Mouse (Mus musculus): ENCODE data around the gene Btf3.

The Btf3 gene

GRCm38 (mm10) chr13:98316480-98317245, at the start of gene Btf3:
Btf3 (minus strand) TSS chr13:98317006.
- CTCF ChIA-PET, result interaction anchor here in 3 of 4 experiments (0.8 to 1.8 kb wide), 6 partner anchors 11 to 35 kb away, joined by 3 to 8 read pairs (median 4); no protein-coding TSS in a partner anchor

GRCm38 (mm10) chr13:98365766-98366421, 49.1 kb upstream of the Btf3 start:
- POLR2A ChIA-PET, result interaction anchor here in 2 of 4 experiments (0.6 to 1.1 kb wide), 2 partner anchors 12 to 325 kb away, joined by 3 read pairs; partner anchors contain the start of gene Foxd1 (in 1 of the 2)
- CTCF ChIA-PET, result no interaction called here

More at GRCm38 (mm10) chr13:98316480-98317245, at the start of gene Btf3:
- POLR2A ChIA-PET, result interaction anchor here (0.7 to 4.7 kb wide), 25 partner anchors 8 to 298 kb away, joined by 3 to 77 read pairs (median 4); partner anchors contain the start of gene Foxd1 (in 1 of the 4)

GRCm38 (mm10) chr13:98365081-98365480, 48.3 kb upstream of the Btf3 start:
- ChIA-PET POLR2A (interaction anchor here in 2 of 4 experiments (0.6 to 1.1 kb wide), 3 partner anchors 11 to 324 kb away, joined by 3 to 4 read pairs (median 3); partner anchors contain the start of gene Foxd1 (in 1 of the 2)), CTCF (no interaction called here)

GRCm38 (mm10) chr13:98363046-98363445, 46.2 kb upstream of the Btf3 start:
- CTCF ChIA-PET, result interaction anchor here in 2 of 4 experiments (0.6 to 0.9 kb wide), 2 partner anchors 11 to 14 kb away, joined by 3 to 5 read pairs; no protein-coding TSS in a partner anchor
- POLR2A ChIA-PET, result no interaction called here

GRCm38 (mm10) chr13:98361161-98361560, 44.4 kb upstream of the Btf3 start:
- ChIA-PET POLR2A (interaction anchor here in 1 of 4 experiments (1.2 to 1.6 kb wide), 2 partner anchors 10 to 226 kb away, joined by 3 to 4 read pairs; no protein-coding TSS in a partner anchor), CTCF (interaction anchor here in 1 of 4 experiments (1.0 to 1.1 kb wide), 2 partner anchors 10 to 62 kb away, joined by 3 to 4 read pairs; no protein-coding TSS in a partner anchor)

- CTCF ChIA-PET, result interaction anchor here in 2 of 4 experiments (0.5 to 1.1 kb wide), 3 partner anchors 9 to 462 kb away, joined by 3 to 4 read pairs (median 4); no protein-coding TSS in a partner anchor
- POLR2A ChIA-PET, result interaction anchor here in 3 of 4 experiments (0.5 to 1.6 kb wide), 4 partner anchors 9 to 1153 kb away, joined by 3 to 4 read pairs (median 4); no protein-coding TSS in a partner anchor
These were observed 43.6 kb upstream of the Btf3 start for GRCm38 (mm10) chr13:98360391-98360790.

- ChIA-PET CTCF (no interaction called here), POLR2A (interaction anchor here in 1 of 4 experiments (1.2 to 1.8 kb wide), 2 partner anchors 9 to 42 kb away, joined by 4 to 5 read pairs; partner anchors contain the start of gene Btf3)
These were observed 42.5 kb upstream of the Btf3 start for GRCm38 (mm10) chr13:98359337-98359736.

- CTCF ChIA-PET, result interaction anchor here in 1 of 4 experiments (1.0 kb wide), 1 partner anchor 230 kb away, joined by 3 read pairs; no protein-coding TSS in a partner anchor
- POLR2A ChIA-PET, result interaction anchor here in 1 of 4 experiments (0.5 to 1.8 kb wide), 5 partner anchors 10 to 161 kb away, joined by 3 to 5 read pairs (median 4); partner anchors contain the start of gene Btf3
These were observed 41.8 kb upstream of the Btf3 start for GRCm38 (mm10) chr13:98358424-98359181.

- ChIA-PET POLR2A (interaction anchor here in 2 of 4 experiments (0.5 to 1.8 kb wide), 6 partner anchors 10 to 162 kb away, joined by 3 to 5 read pairs (median 4); partner anchors contain the start of gene Btf3 (in 1 of the 2)), CTCF (interaction anchor here in 2 of 4 experiments (0.5 to 1.0 kb wide), 2 partner anchors 18 to 231 kb away, joined by 3 read pairs; no protein-coding TSS in a partner anchor)
These were observed 40.9 kb upstream of the Btf3 start for GRCm38 (mm10) chr13:98357433-98358423.

GRCm38 (mm10) chr13:98356973-98357425, 40.2 kb upstream of the Btf3 start:
- CTCF ChIA-PET, result no interaction called here
- POLR2A ChIA-PET, result interaction anchor here in 1 of 4 experiments (1.1 kb wide), 1 partner anchor 34 kb away, joined by 3 read pairs; no protein-coding TSS in a partner anchor

- POLR2A ChIA-PET, result interaction anchor here in 1 of 4 experiments (1.1 to 1.6 kb wide), 2 partner anchors 34 to 57 kb away, joined by 3 to 5 read pairs; no protein-coding TSS in a partner anchor
- CTCF ChIA-PET, result no interaction called here
These were observed 39.6 kb upstream of the Btf3 start for GRCm38 (mm10) chr13:98356176-98356972.

- POLR2A ChIA-PET, result interaction anchor here in 1 of 4 experiments (1.6 kb wide), 1 partner anchor 57 kb away, joined by 5 read pairs; no protein-coding TSS in a partner anchor
- CTCF ChIA-PET, result no interaction called here
These were observed 38.8 kb upstream of the Btf3 start for GRCm38 (mm10) chr13:98355559-98356111.

GRCm38 (mm10) chr13:98354871-98355558, 38.2 kb upstream of the Btf3 start:
- ChIA-PET POLR2A (interaction anchor here in 2 of 4 experiments (0.6 to 1.6 kb wide), 3 partner anchors 49 to 862 kb away, joined by 3 to 5 read pairs (median 5); no protein-coding TSS in a partner anchor), CTCF (no interaction called here)

GRCm38 (mm10) chr13:98354090-98354801, 37.4 kb upstream of the Btf3 start, which contains the start of gene Foxd1:
Foxd1 (plus strand) TSS chr13:98354242.
- CTCF ChIA-PET, result interaction anchor here in 2 of 4 experiments (0.6 kb wide), 4 partner anchors 66 to 314 kb away, joined by 3 to 6 read pairs (median 3); no protein-coding TSS in a partner anchor
- POLR2A ChIA-PET, result interaction anchor here (0.5 to 1.5 kb wide), 23 partner anchors 11 to 1346 kb away, joined by 3 to 6 read pairs (median 3); partner anchors contain the start of genes Ankra2 (in 1 of the 4), Btf3 (in 1 of the 4) and Utp15 (in 1 of the 4)
